In the genomic region with DNA sequence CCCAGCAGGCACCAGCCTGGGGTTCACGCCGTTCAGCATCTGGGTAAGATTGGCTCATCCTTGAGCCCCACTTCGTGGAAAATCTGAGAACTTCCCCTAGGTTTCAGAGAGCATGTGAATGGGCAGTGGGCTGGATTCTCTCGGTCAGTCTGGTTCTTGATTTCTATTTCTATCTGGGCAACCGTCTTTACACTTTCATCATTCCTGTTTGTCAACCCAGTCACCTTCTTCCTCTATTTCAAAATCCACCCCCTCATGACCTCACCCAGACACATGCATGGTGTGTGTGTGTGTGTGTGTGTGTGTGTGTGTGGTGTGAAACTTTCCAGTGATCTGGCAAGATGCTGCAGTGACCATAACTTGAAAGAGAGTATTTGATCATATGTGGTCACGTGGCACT, we compare ENCODE assay signal across 19 mouse cellular contexts. TPM values are rescaled to one million over a fixed set of nuclear protein-coding genes. Genes with fewer than 3 reads are reported as not detected.
DNase-seq lines count a peak whose midpoint lies in the region; ATAC-seq and TF ChIP-seq lines count a peak whose summit lies in the region.
"Had no signal": no experiment of that assay in that cellular context is flagged by ENCODE, and none has a peak within 500 bp of the region (broad histone marks: within the 10 kb centered on the region; RNA-seq: fewer than 3 reads in every experiment).

No protein-coding gene starts in this region.

- ATAC-seq in hematopoietic stem cell, adult 5-6 weeks (replicated peaks in 1 of 2; ENCODE audit: insufficient read depth in 1 of 2, low FRiP score in 2 of 2, low TSS enrichment in 1 of 2, low read depth in 1 of 2, poor library complexity in 2 of 2, severe bottlenecking in 2 of 2), result peak; percentile 54 to 72; a peak in 3 of 4 replicates
- peak; percentile 92 for ATAC-seq in neutrophil, adult 5-6 weeks (ENCODE audit: extremely low read depth, insufficient number of reproducible peaks, low FRiP score, poor library complexity, severe bottlenecking)
- ATAC-seq: forebrain, postnatal 0 days; intestine, embryonic 16.5 days; midbrain, embryonic 13.5 days had no signal

- no peak for TF ChIP-seq POLR2A in lung, adult 2 months (IDR thresholded peaks at IDR 0.05; ENCODE audit: borderline replicate concordance, extremely low read depth, low read depth, low read length)

- H3K4me1 ChIP-seq in lung, adult 2 months (ENCODE audit: control insufficient read depth, insufficient read depth, low read length), result peaks cover 3% of the 10 kb centered on the region
- H3K4me1 ChIP-seq: hindbrain, embryonic 15.5 days; midbrain, embryonic 13.5 days; neural tube, embryonic 15.5 days had no signal

- peak; percentile 62 for DNase-seq in layer of hippocampus, adult 11-12 months (ENCODE audit: low spot score)
- no peak for DNase-seq in layer of hippocampus, adult 8-10 months (ENCODE audit: low spot score in 2 of 2)
- peak; percentile 71 for DNase-seq in lung, postnatal 36 days
- no peak for DNase-seq in lung, adult 2 months
- no peak for DNase-seq in testis, postnatal 10 days (ENCODE audit: low spot score)
- no peak for DNase-seq in right cerebral cortex, adult 18-20 months
- DNase-seq: cerebellum, postnatal 10 days; forebrain, postnatal 0 days; heart, postnatal 36 days had no signal

- WGBS in lung, adult 2 months, result 67% methylated on average over 6 of the region's 6 CpGs

- TF ChIP-seq CTCF in lung, adult 2 months (IDR thresholded peaks at IDR 0.05; ENCODE audit: insufficient read depth, low read length), result no peak

- no peak overlapping the region for H3K4me3 ChIP-seq in lung, adult 2 months (replicated peaks; ENCODE audit: extremely low read depth, low read depth, low read length)
- H3K4me3 ChIP-seq: embryonic facial prominence, embryonic 13.5 days; heart, embryonic 13.5 days; hindbrain, embryonic 15.5 days; limb, embryonic 15.5 days; midbrain, embryonic 13.5 days; myocyte; neural tube, embryonic 15.5 days had no signal

RNA-seq across cellular contexts. Expression of gene Cd9, which starts 49.2 kb away (rescaled TPM):
- total RNA-seq in layer of hippocampus, adult 8-10 months (2022), result 100 to 1,000 TPM in 2 of 4 experiments, 10 to 100 TPM in 2; 57.4 to 211 (median 129) TPM
- 405 and 537 TPM in 2 replicates for polyA plus RNA-seq in lung, adult 2 months (2012; rRNA removed)
- total RNA-seq in hematopoietic stem cell, adult 5-6 weeks (2017), result 63.9 and 83.3 TPM in 2 replicates
- total RNA-seq in neutrophil, adult 5-6 weeks (2017), result 199 and 205 TPM in 2 replicates

Comparison
In these comparisons a context has a peak if more than half of its experiments do, and no peak if none do; other contexts are left out.
1. DNase-seq: peak in layer of hippocampus, adult 11-12 months (single experiment) and lung, postnatal 36 days (single experiment); none in layer of hippocampus, adult 8-10 months (0 of 2), lung, adult 2 months (single experiment), testis, postnatal 10 days (single experiment) and right cerebral cortex, adult 18-20 months (single experiment).